Mouse (Mus musculus): ENCODE measurements around the gene Zdhhc17.

DNA sequence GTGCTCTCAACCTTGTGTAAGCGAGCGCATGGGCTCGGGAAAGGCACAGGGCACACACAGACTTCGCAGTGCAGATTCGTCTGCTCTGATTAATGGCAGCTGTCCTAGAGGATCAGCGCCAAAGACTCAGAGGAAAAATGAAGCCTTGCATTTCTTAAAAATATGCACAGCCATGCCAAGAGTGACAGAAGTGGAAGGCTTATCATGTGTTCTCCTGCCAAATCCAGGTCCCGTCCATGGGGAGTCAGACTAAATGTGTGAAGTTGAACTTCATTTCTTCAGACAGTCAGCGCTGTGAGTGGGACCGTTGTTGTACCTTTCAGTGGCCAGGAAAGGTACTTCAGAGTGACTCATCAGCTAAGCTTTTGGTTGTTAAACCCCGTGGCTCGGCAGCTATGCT lies 82.4 kb downstream of the Zdhhc17 start:
- no peak for TF ChIP-seq POLR2A (IDR thresholded peaks at IDR 0.05; ENCODE audit: insufficient read depth, low read length)
- TF ChIP-seq EP300 (IDR thresholded peaks at IDR 0.05; ENCODE audit: insufficient read depth, low read depth, low read length) = no peak
